Mouse (Mus musculus): ENCODE measurements around the gene Spred2. TPM values are rescaled to one million over a fixed set of nuclear protein-coding genes. Genes with fewer than 3 reads are reported as not detected.

Spred2 gene
- polyA plus RNA-seq, 1 experiment from 2014 or later: 3.5 TPM

DNA sequence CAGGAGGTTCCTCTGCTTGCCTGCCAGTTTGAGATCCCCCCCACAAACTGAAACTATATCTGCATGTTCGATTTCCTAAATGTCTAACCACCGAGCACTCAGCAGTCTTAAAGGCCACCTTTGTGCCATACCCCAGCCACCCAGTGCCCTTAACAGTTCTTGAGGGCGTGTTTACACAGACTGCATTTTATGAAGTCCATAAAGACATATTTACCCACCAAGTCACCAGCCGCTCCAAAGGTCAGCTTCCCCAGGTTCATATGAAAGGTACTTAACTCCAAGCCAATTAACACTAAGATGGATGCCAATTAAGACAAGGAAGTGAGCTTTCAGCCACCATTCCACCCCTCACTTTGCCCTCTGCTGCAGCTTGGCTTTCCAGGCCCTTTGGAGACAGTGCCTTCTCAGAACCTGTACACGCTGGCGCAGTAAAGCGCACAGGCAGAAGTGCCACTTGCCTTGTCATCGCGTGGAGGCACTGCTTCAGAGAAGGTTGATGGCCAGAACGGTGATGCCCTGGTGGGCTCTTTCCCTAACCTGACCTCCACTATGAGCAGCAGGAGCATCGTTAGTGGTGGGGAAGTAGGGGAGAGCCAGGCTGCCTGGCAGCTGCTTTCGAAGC lies 17.1 kb downstream of the Spred2 start:
- ATAC-seq (ENCODE audit: low FRiP score, low TSS enrichment): peak; percentile 69

DNA sequence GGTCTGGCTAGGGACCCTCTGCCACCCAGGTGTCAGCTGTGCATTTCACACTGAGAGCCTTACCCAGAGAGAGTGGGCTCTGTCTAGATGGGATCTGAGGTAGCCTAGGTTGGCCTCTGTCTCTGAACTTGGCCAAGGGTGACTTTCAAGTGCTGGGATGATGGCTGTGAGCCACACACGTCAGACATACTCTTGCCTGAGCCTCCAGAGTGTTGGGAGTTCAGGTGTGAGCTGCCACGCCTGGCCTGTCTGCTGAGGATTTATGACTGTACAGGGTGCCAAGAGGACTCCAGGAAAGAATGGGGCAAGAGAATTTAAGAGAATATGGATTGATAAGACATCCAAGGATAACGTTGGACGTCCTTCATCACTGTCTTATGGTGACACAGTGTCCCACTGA lies 17.8 kb downstream of the Spred2 start:
- no peaks in the 10 kb centered on the region for H3K36me3 ChIP-seq (ENCODE audit: control insufficient read depth, insufficient read depth, low read length)
- H3K9me3 ChIP-seq (ENCODE audit: control insufficient read depth, low read length): no peaks in the 10 kb centered on the region
- no peak overlapping the region for H3K4me2 ChIP-seq (replicated peaks; ENCODE audit: low read depth)
- H3K27ac ChIP-seq (replicated peaks): peak overlapping the region; percentile 35
- 50% methylated on average over 4 of the region's 4 CpGs for WGBS
- no peak overlapping the region for H3K9ac ChIP-seq (ENCODE audit: low read length)
- peaks cover 7% of the 10 kb centered on the region; the same call in 1 of the 2 replicates for H3K4me1 ChIP-seq (replicated peaks; ENCODE audit: control insufficient read depth, insufficient read depth)
- no peak overlapping the region for H3K4me3 ChIP-seq (ENCODE audit: low read depth, low read length)
- TF ChIP-seq EP300 (optimal IDR thresholded peaks at IDR 0.05): no peak
- no peak for TF ChIP-seq CTCF (IDR thresholded peaks at IDR 0.05; ENCODE audit: low read depth)
- ATAC-seq (ENCODE audit: low FRiP score, low TSS enrichment) (peak; percentile 51), DNase-seq (ENCODE audit: low spot score) (no peak)
- H3K27me3 ChIP-seq (ENCODE audit: control insufficient read depth, insufficient read depth, low read length): no peaks in the 10 kb centered on the region

More for the DNA sequence above, 17.1 kb downstream of the Spred2 start:
- no peak for DNase-seq (ENCODE audit: low spot score)
- no peak for TF ChIP-seq EP300 (optimal IDR thresholded peaks at IDR 0.05)
- no peak for TF ChIP-seq CTCF (IDR thresholded peaks at IDR 0.05; ENCODE audit: low read depth)
- no peaks in the 10 kb centered on the region for H3K27me3 ChIP-seq (ENCODE audit: control insufficient read depth, insufficient read depth, low read length)
- H3K9me3 ChIP-seq (ENCODE audit: control insufficient read depth, low read length): no peaks in the 10 kb centered on the region
- H3K27ac ChIP-seq (replicated peaks): peak overlapping the region; percentile 56; the same call in 1 of the 2 replicates
- H3K9ac ChIP-seq (ENCODE audit: low read length): no peak overlapping the region
- no peak overlapping the region for H3K4me3 ChIP-seq (ENCODE audit: low read depth, low read length)
- peaks cover 5% of the 10 kb centered on the region; the same call in 1 of the 2 replicates for H3K4me1 ChIP-seq (replicated peaks; ENCODE audit: control insufficient read depth, insufficient read depth)
- H3K36me3 ChIP-seq (ENCODE audit: control insufficient read depth, insufficient read depth, low read length): no peaks in the 10 kb centered on the region
- WGBS: 75% methylated on average over 12 of the region's 12 CpGs
- no peak overlapping the region for H3K4me2 ChIP-seq (replicated peaks; ENCODE audit: low read depth)

- H3K4me3 ChIP-seq (ENCODE audit: low read depth, low read length): no peak overlapping the region
- no peaks in the 10 kb centered on the region for H3K9me3 ChIP-seq (ENCODE audit: control insufficient read depth, low read length)
- no peak overlapping the region for H3K27ac ChIP-seq (replicated peaks)
- TF ChIP-seq EP300 (optimal IDR thresholded peaks at IDR 0.05) (no peak), CTCF (IDR thresholded peaks at IDR 0.05; ENCODE audit: low read depth) (no peak)
- H3K4me2 ChIP-seq (replicated peaks; ENCODE audit: low read depth): no peak overlapping the region
- WGBS: 94% methylated on average over 2 of the region's 2 CpGs
- peaks cover 7% of the 10 kb centered on the region; the same call in 1 of the 2 replicates for H3K4me1 ChIP-seq (replicated peaks; ENCODE audit: control insufficient read depth, insufficient read depth)
- no peak for DNase-seq (ENCODE audit: low spot score)
- H3K9ac ChIP-seq (ENCODE audit: low read length): no peak overlapping the region
- no peaks in the 10 kb centered on the region for H3K36me3 ChIP-seq (ENCODE audit: control insufficient read depth, insufficient read depth, low read length)
- H3K27me3 ChIP-seq (ENCODE audit: control insufficient read depth, insufficient read depth, low read length): no peaks in the 10 kb centered on the region
- no peak for ATAC-seq (ENCODE audit: low FRiP score, low TSS enrichment)
Observed at GRCm38 (mm10) chr11:19943753-19944152, 19.6 kb downstream of the Spred2 start.

DNA sequence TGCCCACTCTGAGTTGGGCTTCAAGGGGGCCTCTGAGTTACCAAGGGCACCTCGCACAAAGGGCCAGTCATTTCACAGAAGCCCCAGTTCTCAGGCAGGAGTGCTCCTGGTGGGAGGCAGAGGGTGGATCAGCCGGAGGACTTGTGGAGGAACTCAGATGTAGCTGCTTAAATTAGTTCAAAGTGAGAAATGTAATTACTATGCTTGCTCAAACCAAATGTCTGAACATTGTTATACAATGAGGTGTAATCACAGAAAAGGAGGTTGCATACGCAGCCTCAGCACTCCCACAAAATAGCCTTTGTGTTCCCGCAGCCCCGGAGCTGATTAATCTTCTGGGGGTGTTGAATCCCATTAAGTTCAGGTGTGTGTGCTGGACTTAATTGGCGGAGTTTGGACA lies 20.5 kb downstream of the Spred2 start:
- Histone ChIP-seq H3K27me3 (ENCODE audit: control insufficient read depth, insufficient read depth, low read length) (no peaks in the 10 kb centered on the region), H3K9me3 (ENCODE audit: control insufficient read depth, low read length) (no peaks in the 10 kb centered on the region), H3K4me3 (ENCODE audit: low read depth, low read length) (no peak overlapping the region), H3K4me1 (replicated peaks; ENCODE audit: control insufficient read depth, insufficient read depth) (peaks cover 8% of the 10 kb centered on the region; the same call in 1 of the 2 replicates), H3K9ac (ENCODE audit: low read length) (no peak overlapping the region), H3K4me2 (replicated peaks; ENCODE audit: low read depth) (no peak overlapping the region), H3K27ac (replicated peaks) (no peak overlapping the region), H3K36me3 (ENCODE audit: control insufficient read depth, insufficient read depth, low read length) (no peaks in the 10 kb centered on the region)
- DNase-seq (ENCODE audit: low spot score) (no peak), ATAC-seq (ENCODE audit: low FRiP score, low TSS enrichment) (no peak)
- no peak for TF ChIP-seq EP300 (optimal IDR thresholded peaks at IDR 0.05)
- TF ChIP-seq CTCF (IDR thresholded peaks at IDR 0.05; ENCODE audit: low read depth): no peak
- WGBS: 84% methylated on average over 6 of the region's 6 CpGs

- Histone ChIP-seq H3K4me1 (replicated peaks; ENCODE audit: control insufficient read depth, insufficient read depth) (peaks cover 10% of the 10 kb centered on the region), H3K27ac (replicated peaks) (no peak overlapping the region), H3K9me3 (ENCODE audit: control insufficient read depth, low read length) (no peaks in the 10 kb centered on the region), H3K27me3 (ENCODE audit: control insufficient read depth, insufficient read depth, low read length) (no peaks in the 10 kb centered on the region), H3K4me3 (ENCODE audit: low read depth, low read length) (no peak overlapping the region), H3K36me3 (ENCODE audit: control insufficient read depth, insufficient read depth, low read length) (no peaks in the 10 kb centered on the region), H3K4me2 (replicated peaks; ENCODE audit: low read depth) (no peak overlapping the region), H3K9ac (ENCODE audit: low read length) (no peak overlapping the region)
- TF ChIP-seq EP300 (optimal IDR thresholded peaks at IDR 0.05): no peak
- peak; percentile 48; the same call in 1 of the 2 replicates for TF ChIP-seq CTCF (IDR thresholded peaks at IDR 0.05; ENCODE audit: low read depth)
- WGBS: 70% methylated on average over 6 of the region's 7 CpGs
- no peak for DNase-seq (ENCODE audit: low spot score)
- 0 out of 2 replicates have a peak, but pooled peaks have one; percentile 31 for ATAC-seq (ENCODE audit: low FRiP score, low TSS enrichment)
Observed at GRCm38 (mm10) chr11:19946721-19947120, 22.5 kb downstream of the Spred2 start.

- no peak for ATAC-seq (ENCODE audit: low FRiP score, low TSS enrichment)
- no peak for DNase-seq (ENCODE audit: low spot score)
- Histone ChIP-seq H3K4me1 (replicated peaks; ENCODE audit: control insufficient read depth, insufficient read depth) (peaks cover 10% of the 10 kb centered on the region), H3K27me3 (ENCODE audit: control insufficient read depth, insufficient read depth, low read length) (no peaks in the 10 kb centered on the region), H3K36me3 (ENCODE audit: control insufficient read depth, insufficient read depth, low read length) (no peaks in the 10 kb centered on the region), H3K27ac (replicated peaks) (no peak overlapping the region), H3K9me3 (ENCODE audit: control insufficient read depth, low read length) (no peaks in the 10 kb centered on the region), H3K9ac (ENCODE audit: low read length) (no peak overlapping the region), H3K4me2 (replicated peaks; ENCODE audit: low read depth) (no peak overlapping the region), H3K4me3 (ENCODE audit: low read depth, low read length) (no peak overlapping the region)
- 71% methylated on average over 7 of the region's 7 CpGs for WGBS
- TF ChIP-seq CTCF (IDR thresholded peaks at IDR 0.05; ENCODE audit: low read depth) (no peak), EP300 (optimal IDR thresholded peaks at IDR 0.05) (no peak)
Observed at GRCm38 (mm10) chr11:19947626-19948135, 23.5 kb downstream of the Spred2 start.

Data from stomach, postnatal 0 days (tissue).